Mouse (Mus musculus): Measurements from ENCODE around the gene Matk. TPM values are rescaled to one million over a fixed set of nuclear protein-coding genes. Genes with fewer than 3 reads are reported as not detected.
A peak's percentile ranks its signal among the peaks of the same experiment; 100 is the strongest.
"Not testable (repeated sequence)": the region's sequence is repeated elsewhere in the genome, so short reads cannot be mapped to it uniquely, and the experiment has no call there.

Gene Matk
- polyA plus RNA-seq (2015; fragmentation: Nextera tagmentation; extraction: Ambion mirVana) = 1.6 and 3.6 TPM in 2 replicates

- ATAC-seq (replicated peaks; ENCODE audit: insufficient number of reproducible peaks, insufficient read depth, low FRiP score, low read depth) = no peak
- no peak within 1 kb of the TSS for H3K9ac ChIP-seq
- H3K27ac ChIP-seq = no peak within 1 kb of the TSS
- H3K4me2 ChIP-seq = peak within 1 kb of the TSS; percentile 25; the same call in 1 of the 2 replicates
- peaks cover 18% of the 10 kb centered on the region for H3K4me1 ChIP-seq (replicated peaks)
- H3K4me3 ChIP-seq = peak within 1 kb of the TSS; percentile 11
- 13% methylated on average over 44 of the region's 44 CpGs for WGBS
- peaks cover 66% of the 10 kb centered on the region for H3K27me3 ChIP-seq
- H3K9me3 ChIP-seq (replicated peaks) = no peaks in the 10 kb centered on the region
- H3K36me3 ChIP-seq = no peaks in the 10 kb centered on the region
Measured at GRCm38 (mm10) chr10:81252424-81253419, at the start of gene Matk. TSS of gene Matk (plus strand) at chr10:81252935.

GRCm38 (mm10) chr10:81202978-81203720 lies 49.6 kb upstream of the Matk start:
- H3K27ac ChIP-seq = peak overlapping the region; percentile 98

GRCm38 (mm10) chr10:81204137-81204536 lies 48.6 kb upstream of the Matk start:
- WGBS = 57% methylated on average over 4 of the region's 4 CpGs
- peaks cover 46% of the 10 kb centered on the region for H3K4me1 ChIP-seq (replicated peaks)

More at GRCm38 (mm10) chr10:81202978-81203720, 49.6 kb upstream of the Matk start:
- no peaks in the 10 kb centered on the region for H3K9me3 ChIP-seq (replicated peaks)
- no peak overlapping the region for H3K4me2 ChIP-seq
- no peak overlapping the region for H3K4me3 ChIP-seq
- peaks cover 55% of the 10 kb centered on the region for H3K4me1 ChIP-seq (replicated peaks)
- no peaks in the 10 kb centered on the region for H3K27me3 ChIP-seq
- H3K36me3 ChIP-seq = no peaks in the 10 kb centered on the region
- H3K9ac ChIP-seq = no peak overlapping the region
- no peak for ATAC-seq (replicated peaks; ENCODE audit: insufficient number of reproducible peaks, insufficient read depth, low FRiP score, low read depth)
- WGBS = 55% methylated on average over 8 of the region's 8 CpGs

GRCm38 (mm10) chr10:81210154-81210553 lies 42.6 kb upstream of the Matk start:
- no peak overlapping the region for H3K9ac ChIP-seq
- no peaks in the 10 kb centered on the region; the same call in 1 of the 2 replicates for H3K9me3 ChIP-seq (replicated peaks)
- no peak overlapping the region for H3K4me3 ChIP-seq
- no peaks in the 10 kb centered on the region for H3K27me3 ChIP-seq
- H3K36me3 ChIP-seq = no peaks in the 10 kb centered on the region
- H3K4me1 ChIP-seq (replicated peaks) = no peaks in the 10 kb centered on the region
- no peak for ATAC-seq (replicated peaks; ENCODE audit: insufficient number of reproducible peaks, insufficient read depth, low FRiP score, low read depth)
- 94% methylated on average over 5 of the region's 5 CpGs for WGBS
- no peak overlapping the region for H3K27ac ChIP-seq
- H3K4me2 ChIP-seq = no peak overlapping the region

More at GRCm38 (mm10) chr10:81204137-81204536, 48.6 kb upstream of the Matk start:
- Histone ChIP-seq H3K4me3 (no peak overlapping the region), H3K9ac (no peak overlapping the region), H3K4me2 (no peak overlapping the region), H3K27me3 (no peaks in the 10 kb centered on the region), H3K36me3 (no peaks in the 10 kb centered on the region), H3K27ac (peak overlapping the region; percentile 98), H3K9me3 (replicated peaks) (no peaks in the 10 kb centered on the region)
- ATAC-seq (replicated peaks; ENCODE audit: insufficient number of reproducible peaks, insufficient read depth, low FRiP score, low read depth) = no peak

- H3K27ac ChIP-seq = no peak overlapping the region
- no peak overlapping the region for H3K4me2 ChIP-seq
- 0 out of 2 replicates have a peak, but pooled peaks cover 2% of the 10 kb centered on the region for H3K4me1 ChIP-seq (replicated peaks)
- H3K4me3 ChIP-seq = no peak overlapping the region
- no peaks in the 10 kb centered on the region for H3K9me3 ChIP-seq (replicated peaks)
- ATAC-seq (replicated peaks; ENCODE audit: insufficient number of reproducible peaks, insufficient read depth, low FRiP score, low read depth) = no peak
- no peaks in the 10 kb centered on the region for H3K36me3 ChIP-seq
- 87% methylated on average over 6 of the region's 6 CpGs for WGBS
- peaks cover 10% of the 10 kb centered on the region; the same call in 1 of the 2 replicates for H3K27me3 ChIP-seq
- no peak overlapping the region for H3K9ac ChIP-seq
Measured at GRCm38 (mm10) chr10:81216260-81216659, 36.5 kb upstream of the Matk start.

- peaks cover 10% of the 10 kb centered on the region; the same call in 1 of the 2 replicates for H3K27me3 ChIP-seq
- no peaks in the 10 kb centered on the region for H3K9me3 ChIP-seq (replicated peaks)
- H3K36me3 ChIP-seq = no peaks in the 10 kb centered on the region
- no peak overlapping the region for H3K27ac ChIP-seq
- no peak overlapping the region for H3K9ac ChIP-seq
- ATAC-seq (replicated peaks; ENCODE audit: insufficient number of reproducible peaks, insufficient read depth, low FRiP score, low read depth) = no peak
- WGBS = 83% methylated on average over 6 of the region's 6 CpGs
- no peak overlapping the region for H3K4me3 ChIP-seq
- no peak overlapping the region for H3K4me2 ChIP-seq
- H3K4me1 ChIP-seq (replicated peaks) = 0 out of 2 replicates have a peak, but pooled peaks cover 2% of the 10 kb centered on the region
Measured at GRCm38 (mm10) chr10:81216810-81217209, 35.9 kb upstream of the Matk start.

GRCm38 (mm10) chr10:81217267-81217666 lies 35.5 kb upstream of the Matk start:
- not testable (repeated sequence) for H3K4me3 ChIP-seq; H3K4me1 ChIP-seq (replicated peaks); H3K4me2 ChIP-seq; H3K9ac ChIP-seq; H3K36me3 ChIP-seq; H3K9me3 ChIP-seq (replicated peaks); H3K27me3 ChIP-seq; ATAC-seq (replicated peaks; ENCODE audit: insufficient number of reproducible peaks, insufficient read depth, low FRiP score, low read depth); H3K27ac ChIP-seq
- 32% methylated on average over 1 of the region's 1 CpGs for WGBS

- ATAC-seq (replicated peaks; ENCODE audit: insufficient number of reproducible peaks, insufficient read depth, low FRiP score, low read depth) = peak; percentile 60; the same call in 1 of the 2 replicates
- H3K27me3 ChIP-seq = peaks cover 10% of the 10 kb centered on the region; the same call in 1 of the 2 replicates
- H3K27ac ChIP-seq = no peak overlapping the region
- no peaks in the 10 kb centered on the region for H3K9me3 ChIP-seq (replicated peaks)
- no peak overlapping the region for H3K4me3 ChIP-seq
- no peaks in the 10 kb centered on the region for H3K36me3 ChIP-seq
- no peak overlapping the region for H3K4me2 ChIP-seq
- H3K4me1 ChIP-seq (replicated peaks) = 0 out of 2 replicates have a peak, but pooled peaks cover 2% of the 10 kb centered on the region
- 29% methylated on average over 7 of the region's 7 CpGs for WGBS
- no peak overlapping the region for H3K9ac ChIP-seq
Measured at GRCm38 (mm10) chr10:81217964-81218363, 34.8 kb upstream of the Matk start.

GRCm38 (mm10) chr10:81221402-81222015 lies 31.2 kb upstream of the Matk start:
- Histone ChIP-seq H3K4me3 (no peak overlapping the region), H3K9ac (no peak overlapping the region), H3K4me1 (replicated peaks) (0 out of 2 replicates have a peak, but pooled peaks cover 2% of the 10 kb centered on the region), H3K27ac (no peak overlapping the region), H3K36me3 (no peaks in the 10 kb centered on the region), H3K4me2 (no peak overlapping the region), H3K9me3 (replicated peaks) (no peaks in the 10 kb centered on the region), H3K27me3 (peaks cover 10% of the 10 kb centered on the region; the same call in 1 of the 2 replicates)
- 80% methylated on average over 5 of the region's 5 CpGs for WGBS
- ATAC-seq (replicated peaks; ENCODE audit: insufficient number of reproducible peaks, insufficient read depth, low FRiP score, low read depth) = no peak

- ATAC-seq (replicated peaks; ENCODE audit: insufficient number of reproducible peaks, insufficient read depth, low FRiP score, low read depth); H3K9ac ChIP-seq: not testable (repeated sequence)
- peaks cover 12% of the 10 kb centered on the region for H3K27me3 ChIP-seq
Measured at GRCm38 (mm10) chr10:81223731-81224130, 29.0 kb upstream of the Matk start.

More at GRCm38 (mm10) chr10:81223731-81224130, 29.0 kb upstream of the Matk start:
- not testable (repeated sequence) for H3K4me2 ChIP-seq; H3K9me3 ChIP-seq (replicated peaks); H3K4me3 ChIP-seq; H3K4me1 ChIP-seq (replicated peaks); H3K27ac ChIP-seq; H3K36me3 ChIP-seq
- 54% methylated on average over 2 of the region's 2 CpGs for WGBS
